Mouse (Mus musculus): ENCODE results near the gene Krtap19-5. TPM values are rescaled to one million over a fixed set of nuclear protein-coding genes. Genes with fewer than 3 reads are reported as not detected.

The Krtap19-5 gene
- not detected in 2 replicates for polyA plus RNA-seq (2012; ENCODE audit: insufficient read depth, insufficient read length, low replicate concordance, missing spikeins)

GRCm38 (mm10) chr16:88896357-88896756 lies at the start of gene Krtap19-5:
Gene Krtap19-5, minus strand, starts transcription at chr16:88896457.
- no peak within 1 kb of the TSS for H3K4me3 ChIP-seq (ENCODE audit: insufficient read depth, low read depth, low read length)
- no peak for TF ChIP-seq CTCF (IDR thresholded peaks at IDR 0.05; ENCODE audit: insufficient read depth, low read depth, low read length)
- TF ChIP-seq POLR2A (IDR thresholded peaks at IDR 0.05; ENCODE audit: insufficient read depth, low read depth, low read length), result no peak
- WGBS, result 93% methylated on average over 6 of the region's 6 CpGs
- H3K27ac ChIP-seq (ENCODE audit: insufficient read depth, low read depth, low read length), result no peak within 1 kb of the TSS
- H3K4me1 ChIP-seq (ENCODE audit: control insufficient read depth, insufficient read depth, low read length), result no peaks in the 10 kb centered on the region

GRCm38 (mm10) chr16:88941106-88941505 lies 44.8 kb upstream of the Krtap19-5 start:
- 59% methylated on average over 6 of the region's 6 CpGs for WGBS
- Histone ChIP-seq H3K4me3 (ENCODE audit: insufficient read depth, low read depth, low read length) (no peak overlapping the region), H3K27ac (ENCODE audit: insufficient read depth, low read depth, low read length) (no peak overlapping the region), H3K4me1 (ENCODE audit: control insufficient read depth, insufficient read depth, low read length) (no peaks in the 10 kb centered on the region)
- no peak for TF ChIP-seq POLR2A (IDR thresholded peaks at IDR 0.05; ENCODE audit: insufficient read depth, low read depth, low read length)
- no peak for TF ChIP-seq CTCF (IDR thresholded peaks at IDR 0.05; ENCODE audit: insufficient read depth, low read depth, low read length)

GRCm38 (mm10) chr16:88938252-88938651 lies 42.0 kb upstream of the Krtap19-5 start:
- WGBS, result 79% methylated on average over 7 of the region's 7 CpGs
- Histone ChIP-seq H3K4me1 (ENCODE audit: control insufficient read depth, insufficient read depth, low read length) (no peaks in the 10 kb centered on the region), H3K4me3 (ENCODE audit: insufficient read depth, low read depth, low read length) (no peak overlapping the region), H3K27ac (ENCODE audit: insufficient read depth, low read depth, low read length) (no peak overlapping the region)
- TF ChIP-seq CTCF (IDR thresholded peaks at IDR 0.05; ENCODE audit: insufficient read depth, low read depth, low read length), result no peak
- no peak for TF ChIP-seq POLR2A (IDR thresholded peaks at IDR 0.05; ENCODE audit: insufficient read depth, low read depth, low read length)

GRCm38 (mm10) chr16:88932165-88932564 lies 35.9 kb upstream of the Krtap19-5 start, which contains the start of gene Krtap19-9b:
Gene Krtap19-9b, minus strand, starts transcription at chr16:88932265.
- H3K27ac ChIP-seq (ENCODE audit: insufficient read depth, low read depth, low read length), result no peak within 1 kb of the TSS
- H3K4me3 ChIP-seq (ENCODE audit: insufficient read depth, low read depth, low read length), result no peak within 1 kb of the TSS
- no peaks in the 10 kb centered on the region for H3K4me1 ChIP-seq (ENCODE audit: control insufficient read depth, insufficient read depth, low read length)
- TF ChIP-seq POLR2A (IDR thresholded peaks at IDR 0.05; ENCODE audit: insufficient read depth, low read depth, low read length), result no peak
- no peak for TF ChIP-seq CTCF (IDR thresholded peaks at IDR 0.05; ENCODE audit: insufficient read depth, low read depth, low read length)
- WGBS, result 92% methylated on average over 3 of the region's 3 CpGs

GRCm38 (mm10) chr16:88886870-88887269 lies 9.4 kb downstream of the Krtap19-5 start:
- Histone ChIP-seq H3K4me3 (ENCODE audit: insufficient read depth, low read depth, low read length) (no peak overlapping the region), H3K27ac (ENCODE audit: insufficient read depth, low read depth, low read length) (no peak overlapping the region), H3K4me1 (ENCODE audit: control insufficient read depth, insufficient read depth, low read length) (no peaks in the 10 kb centered on the region)
- TF ChIP-seq POLR2A (IDR thresholded peaks at IDR 0.05; ENCODE audit: insufficient read depth, low read depth, low read length), result no peak
- no peak for TF ChIP-seq CTCF (IDR thresholded peaks at IDR 0.05; ENCODE audit: insufficient read depth, low read depth, low read length)
- WGBS, result 85% methylated on average over 6 of the region's 6 CpGs

- 93% methylated on average over 5 of the region's 5 CpGs for WGBS
These were observed 11.3 kb downstream of the Krtap19-5 start, which contains the start of gene Krtap19-4 for GRCm38 (mm10) chr16:88884989-88885388. Gene Krtap19-4, minus strand, starts transcription at chr16:88885089.

GRCm38 (mm10) chr16:88877938-88878337 lies 18.3 kb downstream of the Krtap19-5 start, which contains the start of gene Krtap19-3:
Gene Krtap19-3, minus strand, starts transcription at chr16:88878038.
- WGBS, result 93% methylated on average over 2 of the region's 2 CpGs
- TF ChIP-seq CTCF (IDR thresholded peaks at IDR 0.05; ENCODE audit: insufficient read depth, low read depth, low read length) (no peak), POLR2A (IDR thresholded peaks at IDR 0.05; ENCODE audit: insufficient read depth, low read depth, low read length) (no peak)
- no peak within 1 kb of the TSS for H3K27ac ChIP-seq (ENCODE audit: insufficient read depth, low read depth, low read length)
- H3K4me3 ChIP-seq (ENCODE audit: insufficient read depth, low read depth, low read length), result no peak within 1 kb of the TSS
- H3K4me1 ChIP-seq (ENCODE audit: control insufficient read depth, insufficient read depth, low read length), result no peaks in the 10 kb centered on the region

More at GRCm38 (mm10) chr16:88884989-88885388, 11.3 kb downstream of the Krtap19-5 start, which contains the start of gene Krtap19-4:
- no peak within 1 kb of the TSS for H3K4me3 ChIP-seq (ENCODE audit: insufficient read depth, low read depth, low read length)
- H3K27ac ChIP-seq (ENCODE audit: insufficient read depth, low read depth, low read length), result no peak within 1 kb of the TSS
- TF ChIP-seq POLR2A (IDR thresholded peaks at IDR 0.05; ENCODE audit: insufficient read depth, low read depth, low read length) (no peak), CTCF (IDR thresholded peaks at IDR 0.05; ENCODE audit: insufficient read depth, low read depth, low read length) (no peak)
- H3K4me1 ChIP-seq (ENCODE audit: control insufficient read depth, insufficient read depth, low read length), result no peaks in the 10 kb centered on the region

- H3K4me3 ChIP-seq (ENCODE audit: insufficient read depth, low read depth, low read length), result no peak within 1 kb of the TSS
- TF ChIP-seq POLR2A (IDR thresholded peaks at IDR 0.05; ENCODE audit: insufficient read depth, low read depth, low read length) (no peak), CTCF (IDR thresholded peaks at IDR 0.05; ENCODE audit: insufficient read depth, low read depth, low read length) (no peak)
- H3K4me1 ChIP-seq (ENCODE audit: control insufficient read depth, insufficient read depth, low read length), result no peaks in the 10 kb centered on the region
- no peak within 1 kb of the TSS for H3K27ac ChIP-seq (ENCODE audit: insufficient read depth, low read depth, low read length)
- WGBS, result 93% methylated on average over 3 of the region's 3 CpGs
These were observed 22.1 kb downstream of the Krtap19-5 start, which contains the start of gene Krtap19-2 for GRCm38 (mm10) chr16:88874169-88874568. Gene Krtap19-2, minus strand, starts transcription at chr16:88874269.

- 89% methylated on average over 6 of the region's 6 CpGs for WGBS
- no peak within 1 kb of the TSS for H3K27ac ChIP-seq (ENCODE audit: insufficient read depth, low read depth, low read length)
These were observed 26.9 kb downstream of the Krtap19-5 start, which contains the start of gene Krtap19-1 for GRCm38 (mm10) chr16:88869311-88869710. Gene Krtap19-1, minus strand, starts transcription at chr16:88869411.

More at GRCm38 (mm10) chr16:88869311-88869710, 26.9 kb downstream of the Krtap19-5 start, which contains the start of gene Krtap19-1:
- TF ChIP-seq CTCF (IDR thresholded peaks at IDR 0.05; ENCODE audit: insufficient read depth, low read depth, low read length) (no peak), POLR2A (IDR thresholded peaks at IDR 0.05; ENCODE audit: insufficient read depth, low read depth, low read length) (no peak)
- no peaks in the 10 kb centered on the region for H3K4me1 ChIP-seq (ENCODE audit: control insufficient read depth, insufficient read depth, low read length)
- no peak within 1 kb of the TSS for H3K4me3 ChIP-seq (ENCODE audit: insufficient read depth, low read depth, low read length)

All from olfactory bulb, adult 2 months (tissue).